Mouse (Mus musculus) lung, adult 2 months (tissue): ENCODE measurements around the gene Amn1.

ENCODE experiments used
- CTCF ChIP-seq: fragments of 200-500 bp; IDR thresholded peaks from 2 replicates; pipeline ENCODE4 v1.5.1; 2011; ENCODE audit warnings: mild to moderate bottlenecking, low read length, control low read depth; ENCODE audit not compliant: insufficient read depth
- POLR2A ChIP-seq: fragments of 200-500 bp; IDR thresholded peaks from 2 replicates; pipeline ENCODE4 v1.6.1; 2011; ENCODE audit warnings: low read depth, mild to moderate bottlenecking, control low read depth, low read length, borderline replicate concordance; ENCODE audit errors: extremely low read depth

DNA sequence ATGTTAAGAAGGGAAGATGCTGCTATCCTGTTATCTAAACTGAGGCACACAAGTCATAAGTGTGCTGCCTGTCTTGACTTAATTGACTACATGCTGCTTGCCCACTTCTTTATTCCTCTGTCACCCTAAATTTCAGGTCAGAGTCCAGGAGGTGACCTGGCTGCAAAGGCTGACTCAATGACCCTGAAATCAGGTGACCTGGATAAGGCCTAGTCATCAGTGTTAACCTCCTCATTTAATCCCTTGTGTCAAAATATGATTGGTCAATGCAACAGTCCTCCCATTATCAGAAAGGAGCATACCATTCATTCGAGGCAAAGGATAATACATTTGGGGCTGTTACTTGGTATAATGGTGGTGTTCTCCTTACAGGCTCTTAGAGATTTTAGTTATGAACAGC lies 49.0 kb downstream of the Amn1 start, which contains the start of gene Etfbkmt:
- TF ChIP-seq POLR2A (no peak), CTCF (no peak)
